Mouse (Mus musculus) C2C12 (cell line): Measurements from ENCODE around the gene Actn3. TPM values are rescaled to one million over a fixed set of nuclear protein-coding genes. Genes with fewer than 3 reads are reported as not detected.
"Not testable (repeated sequence)": the region's sequence is repeated elsewhere in the genome, so short reads cannot be mapped to it uniquely, and the experiment has no call there.

Experiments
- H3K27me3 ChIP-seq: one replicate; pipeline ENCODE4 v1.6.1; 2011; ENCODE audit not compliant: control insufficient read depth, insufficient read depth, insufficient read length
- H3K36me3 ChIP-seq: one replicate; pipeline ENCODE4 v1.6.1; 2011; ENCODE audit not compliant: control insufficient read depth, insufficient read depth
- H3K4me3 ChIP-seq: one replicate; pipeline ENCODE4 v1.5.1; 2011; ENCODE audit warnings: mild to moderate bottlenecking, control low read depth; ENCODE audit not compliant: poor library complexity, insufficient read depth, severe bottlenecking
- H3K79me2 ChIP-seq: one replicate; pipeline ENCODE4 v1.6.1; 2011; ENCODE audit not compliant: control insufficient read depth, insufficient read depth
- H3K79me3 ChIP-seq: one replicate; pipeline ENCODE4 v1.6.1; 2011; ENCODE audit warnings: low read depth, control low read depth
- H3ac ChIP-seq: one replicate; pipeline ENCODE3; 2011; ENCODE audit warnings: low read depth; ENCODE audit not compliant: control insufficient read depth, insufficient read length
- CEBPB ChIP-seq: IDR thresholded peaks from one replicate; pipeline ENCODE4 v1.6.1; 2011; ENCODE audit warnings: low read depth, mild to moderate bottlenecking, control low read depth, moderate library complexity
- CTCF ChIP-seq: IDR thresholded peaks from one replicate; pipeline ENCODE4 v1.5.1; 2011; ENCODE audit not compliant: control insufficient read depth, insufficient read depth, insufficient read length
- FOSL1 ChIP-seq: IDR thresholded peaks from one replicate; pipeline ENCODE4 v1.8.0; 2011; ENCODE audit warnings: mild to moderate bottlenecking, low read length; ENCODE audit not compliant: poor library complexity, insufficient read depth, severe bottlenecking
- MAX ChIP-seq: IDR thresholded peaks from one replicate; pipeline ENCODE4 v1.6.1; 2011; ENCODE audit warnings: mild to moderate bottlenecking, control low read depth
- MYOD1 ChIP-seq: IDR thresholded peaks from one replicate; pipeline ENCODE4 v1.6.1; 2011; ENCODE audit warnings: low read depth; ENCODE audit not compliant: control insufficient read depth, insufficient read length
- MYOG ChIP-seq: IDR thresholded peaks from one replicate; pipeline ENCODE4 v1.6.1; 2011; ENCODE audit not compliant: control insufficient read depth, insufficient read length; ENCODE audit errors: extremely low read depth
- USF1 ChIP-seq: IDR thresholded peaks from one replicate; pipeline ENCODE4 v1.6.1; 2011; ENCODE audit warnings: low read depth, mild to moderate bottlenecking, control low read depth, moderate library complexity
- polyA plus RNA-seq: library from polyadenylated mRNA; unstranded; fragments of >200 nt; fragmentation: generic; extraction: Trizol; gene quantifications from one replicate; pipeline ENCODE4 v1.2.1, GENCODE M21; 2012; ENCODE audit warnings: missing spikeins

Gene Actn3
- polyA plus RNA-seq, 1 experiment = 20.8 TPM

GRCm38 (mm10) chr19:4828444-4829114 lies 49.1 kb downstream of the Actn3 start:
- TF ChIP-seq USF1 = no peak
- TF ChIP-seq MYOG = no peak
- TF ChIP-seq CEBPB = no peak
- TF ChIP-seq CTCF = no peak
- TF ChIP-seq MYOD1 = no peak
- TF ChIP-seq FOSL1 = no peak
- TF ChIP-seq MAX = no peak
- no peaks in the 10 kb centered on the region for H3K27me3 ChIP-seq
- H3K4me3 ChIP-seq = no peak overlapping the region
- H3K79me2 ChIP-seq = no peaks in the 10 kb centered on the region
- H3K79me3 ChIP-seq = no peaks in the 10 kb centered on the region
- peaks cover 9% of the 10 kb centered on the region for H3K36me3 ChIP-seq
- no peak overlapping the region for H3ac ChIP-seq

GRCm38 (mm10) chr19:4820678-4821303 lies 56.9 kb downstream of the Actn3 start:
- Histone ChIP-seq H3K36me3 (no peaks in the 10 kb centered on the region), H3K79me2 (no peaks in the 10 kb centered on the region), H3K79me3 (no peaks in the 10 kb centered on the region), H3K27me3 (no peaks in the 10 kb centered on the region), H3K4me3 (no peak overlapping the region), H3ac (no peak overlapping the region)
- TF ChIP-seq FOSL1 = no peak
- TF ChIP-seq MYOD1 = no peak
- TF ChIP-seq MAX = no peak
- TF ChIP-seq USF1 = no peak
- TF ChIP-seq CEBPB = no peak
- TF ChIP-seq MYOG = no peak
- no peak for TF ChIP-seq CTCF

GRCm38 (mm10) chr19:4817182-4817835 lies 60.4 kb downstream of the Actn3 start:
- Histone ChIP-seq H3ac (no peak overlapping the region), H3K79me3 (peaks cover 3% of the 10 kb centered on the region), H3K79me2 (peaks cover 3% of the 10 kb centered on the region), H3K27me3 (no peaks in the 10 kb centered on the region), H3K36me3 (no peaks in the 10 kb centered on the region), H3K4me3 (no peak overlapping the region)
- TF ChIP-seq USF1 (no peak), MYOG (no peak), CTCF (no peak), CEBPB (no peak), MAX (no peak), MYOD1 (no peak), FOSL1 (no peak)

GRCm38 (mm10) chr19:4813015-4813414 lies 64.7 kb downstream of the Actn3 start:
- peaks cover under 1% of the 10 kb centered on the region for H3K36me3 ChIP-seq
- no peak overlapping the region for H3ac ChIP-seq
- H3K4me3 ChIP-seq = no peak overlapping the region
- H3K79me3 ChIP-seq = peaks cover 33% of the 10 kb centered on the region
- H3K79me2 ChIP-seq = peaks cover 43% of the 10 kb centered on the region
- TF ChIP-seq USF1 (no peak), CTCF (no peak), MYOG (no peak), FOSL1 (no peak), MAX (no peak), MYOD1 (no peak), CEBPB (no peak)
- H3K27me3 ChIP-seq = no peaks in the 10 kb centered on the region

- H3K4me3 ChIP-seq = peak overlapping the region; percentile 74
- not testable (repeated sequence) for H3K36me3 ChIP-seq, H3K27me3 ChIP-seq
- H3K79me2 ChIP-seq = peaks cover 49% of the 10 kb centered on the region
- peak overlapping the region; percentile 31 for H3ac ChIP-seq
- peaks cover 39% of the 10 kb centered on the region for H3K79me3 ChIP-seq
Observed at GRCm38 (mm10) chr19:4812334-4812949, 65.3 kb downstream of the Actn3 start.
